Mouse (Mus musculus): ENCODE measurements around the gene Armh4.

DNA sequence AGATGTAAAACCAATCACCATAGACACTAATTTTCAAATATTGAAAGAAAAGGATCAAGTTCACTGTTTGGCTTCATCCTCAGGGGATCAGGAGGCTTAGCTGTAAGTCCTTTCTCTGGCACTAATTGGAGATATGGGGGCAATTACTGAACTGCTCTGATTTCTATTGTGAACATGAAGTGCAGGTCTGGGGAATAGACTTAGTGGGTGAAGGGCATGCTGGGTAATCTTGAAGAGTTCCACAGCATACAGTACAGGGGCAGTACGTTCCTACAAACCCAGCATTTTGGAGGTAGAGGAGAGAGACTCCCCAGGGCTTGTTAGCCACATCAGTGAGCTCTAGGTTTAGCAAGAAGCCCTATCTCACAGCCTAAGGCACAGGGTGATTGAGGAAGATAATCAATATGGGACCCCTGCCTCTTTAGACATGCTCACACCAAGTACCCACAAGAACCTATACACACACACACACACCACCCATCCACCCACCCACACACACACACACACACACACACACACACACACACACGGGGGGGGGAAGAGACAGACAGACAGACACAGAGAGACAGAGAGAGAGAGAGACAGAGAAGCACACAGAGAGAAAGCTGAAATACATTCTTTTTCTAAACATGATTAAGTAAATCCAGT lies 44.6 kb downstream of the Armh4 start:
- TF ChIP-seq GATA1 (IDR thresholded peaks at IDR 0.05; ENCODE audit: borderline replicate concordance, low read length) (no peak), FLI1 (IDR thresholded peaks at IDR 0.05; ENCODE audit: low read length) (no peak)

All from megakaryocyte, embryonic 14.5 days (primary cell).